Mouse (Mus musculus): ENCODE measurements around the gene Btbd17. TPM values are rescaled to one million over a fixed set of nuclear protein-coding genes. Genes with fewer than 3 reads are reported as not detected.

Btbd17 gene
- polyA plus RNA-seq, 1 experiment from 2014 or later, result 0.07 TPM

DNA sequence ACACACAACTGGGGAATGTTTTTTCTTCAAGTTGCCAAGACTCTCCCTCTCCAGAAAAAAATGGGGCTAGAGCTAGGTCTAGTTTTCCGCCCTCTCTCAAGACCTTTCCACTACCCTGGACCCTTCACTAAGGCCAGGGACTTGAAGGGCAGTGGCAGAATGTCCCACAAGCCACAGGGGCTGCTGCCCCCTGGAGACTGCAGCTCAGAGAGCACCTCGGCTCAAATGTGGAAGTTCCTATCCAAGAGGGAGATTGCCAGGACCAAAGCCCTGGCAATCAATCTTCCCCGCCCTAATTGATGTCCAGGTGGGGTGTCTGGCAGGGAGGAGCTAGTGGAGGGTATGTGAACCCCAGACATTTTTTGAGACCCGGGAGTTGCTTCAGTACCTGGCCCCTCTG is 4.9 kb downstream of the Btbd17 start:
- Histone ChIP-seq H3K36me3 (no peaks in the 10 kb centered on the region), H3K9me3 (replicated peaks) (no peaks in the 10 kb centered on the region), H3K9ac (no peak overlapping the region), H3K27ac (no peak overlapping the region), H3K4me3 (replicated peaks) (no peak overlapping the region), H3K27me3 (peaks cover 89% of the 10 kb centered on the region), H3K4me1 (replicated peaks) (peaks cover 26% of the 10 kb centered on the region), H3K4me2 (no peak overlapping the region)
- 21% methylated on average over 4 of the region's 4 CpGs for WGBS (ENCODE audit: insufficient replicate concordance)
- DNase-seq (no peak), ATAC-seq (ENCODE audit: low read depth) (no peak)

DNA sequence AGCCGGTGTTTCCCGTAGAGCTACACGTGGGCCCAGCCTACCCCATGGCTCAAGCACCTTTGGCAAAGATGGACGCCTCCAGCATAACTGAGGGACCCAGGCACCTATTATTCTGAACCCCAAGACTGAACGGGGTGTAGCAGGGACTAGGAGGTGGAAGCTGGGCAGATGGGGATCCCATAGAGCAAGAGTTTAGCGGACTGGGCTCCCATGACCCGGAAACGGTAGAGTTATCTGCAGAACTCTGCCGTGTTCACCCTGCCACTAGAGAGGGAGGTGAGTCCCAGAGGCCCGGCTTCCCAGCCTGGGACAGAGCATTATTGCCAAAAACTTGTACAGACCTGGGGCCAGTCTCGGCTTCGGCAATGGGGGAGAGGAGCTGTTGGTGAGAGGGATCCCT is 5.6 kb downstream of the Btbd17 start:
- Histone ChIP-seq H3K36me3 (no peaks in the 10 kb centered on the region), H3K9ac (no peak overlapping the region), H3K4me1 (replicated peaks) (peaks cover 22% of the 10 kb centered on the region), H3K9me3 (replicated peaks) (no peaks in the 10 kb centered on the region), H3K27me3 (peaks cover 94% of the 10 kb centered on the region), H3K4me2 (no peak overlapping the region), H3K4me3 (replicated peaks) (no peak overlapping the region), H3K27ac (no peak overlapping the region)
- ATAC-seq (ENCODE audit: low read depth) (no peak; the same call in 1 of the 2 replicates), DNase-seq (no peak)
- 47% methylated on average over 12 of the region's 12 CpGs for WGBS (ENCODE audit: insufficient replicate concordance)

DNA sequence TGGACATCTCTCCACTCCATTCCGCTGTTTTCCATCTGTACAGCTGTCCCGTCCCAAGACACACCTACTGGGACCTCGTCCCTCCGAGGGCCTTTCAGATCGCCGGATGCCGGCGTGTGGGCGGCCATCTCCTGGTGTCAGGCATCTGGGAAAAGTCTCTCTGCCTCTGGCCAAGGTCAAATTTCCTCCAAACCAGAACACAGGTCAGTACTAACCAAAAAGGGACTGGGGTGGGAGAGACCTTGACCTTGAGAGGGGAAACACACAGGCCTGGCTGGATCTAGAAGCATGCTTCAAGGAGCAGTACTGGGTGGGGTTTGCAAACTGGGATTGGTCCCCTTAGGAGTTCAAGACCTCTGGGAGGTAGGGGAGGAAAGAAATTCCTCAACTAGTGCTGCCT is 6.0 kb downstream of the Btbd17 start:
- H3K27me3 ChIP-seq, result peaks cover 99% of the 10 kb centered on the region

DNA sequence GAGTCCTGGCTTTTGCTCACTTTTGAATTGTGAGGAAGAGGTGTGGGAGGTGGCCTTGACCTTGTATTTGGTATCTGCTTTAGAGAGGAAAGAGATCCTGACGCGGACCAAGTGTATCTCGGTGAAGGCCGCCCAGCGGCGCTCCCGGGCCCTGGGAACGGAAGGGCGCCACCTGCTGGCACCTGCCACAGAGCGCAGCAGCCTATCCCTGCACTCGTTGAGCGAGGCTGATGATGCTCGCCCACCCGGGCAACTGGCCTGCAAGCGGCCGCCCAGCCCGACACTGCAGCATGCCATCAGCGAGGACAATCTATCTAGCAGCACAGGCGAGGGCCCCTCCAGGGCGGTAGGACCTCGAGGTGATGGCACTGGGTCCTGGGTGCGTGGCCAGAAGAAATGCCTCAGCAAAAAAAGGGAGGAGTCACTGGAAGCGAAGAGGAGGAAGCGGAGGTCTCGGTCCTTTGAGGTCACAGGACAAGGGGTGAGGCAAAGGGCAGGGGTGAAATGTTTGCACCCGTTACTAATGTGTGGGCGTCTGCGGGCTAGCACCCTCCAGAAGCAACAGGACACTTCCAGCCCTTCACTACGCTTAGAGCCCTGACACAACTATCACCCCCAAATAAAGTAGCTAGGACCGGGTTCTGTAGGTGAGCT is 6.6 kb downstream of the Btbd17 start:
- H3K27me3 ChIP-seq, result peaks cover 100% of the 10 kb centered on the region
- no peak overlapping the region for H3K27ac ChIP-seq
- H3K9me3 ChIP-seq (replicated peaks), result no peaks in the 10 kb centered on the region
- H3K4me1 ChIP-seq (replicated peaks), result peaks cover 21% of the 10 kb centered on the region
- no peak overlapping the region for H3K4me3 ChIP-seq (replicated peaks)
- ATAC-seq (ENCODE audit: low read depth), result peak; percentile 38; the same call in 1 of the 2 replicates
- H3K36me3 ChIP-seq, result no peaks in the 10 kb centered on the region
- H3K4me2 ChIP-seq, result peak overlapping the region; percentile 30
- DNase-seq, result peak; percentile 44
- 6% methylated on average over 30 of the region's 30 CpGs for WGBS (ENCODE audit: insufficient replicate concordance)
- H3K9ac ChIP-seq, result no peak overlapping the region

More for the DNA sequence above, 6.0 kb downstream of the Btbd17 start:
- Histone ChIP-seq H3K9me3 (replicated peaks) (no peaks in the 10 kb centered on the region), H3K36me3 (no peaks in the 10 kb centered on the region), H3K27ac (no peak overlapping the region), H3K9ac (no peak overlapping the region), H3K4me2 (no peak overlapping the region), H3K4me1 (replicated peaks) (peaks cover 22% of the 10 kb centered on the region), H3K4me3 (replicated peaks) (no peak overlapping the region)
- DNase-seq, result no peak
- no peak for ATAC-seq (ENCODE audit: low read depth)
- 46% methylated on average over 9 of the region's 9 CpGs for WGBS (ENCODE audit: insufficient replicate concordance)

DNA sequence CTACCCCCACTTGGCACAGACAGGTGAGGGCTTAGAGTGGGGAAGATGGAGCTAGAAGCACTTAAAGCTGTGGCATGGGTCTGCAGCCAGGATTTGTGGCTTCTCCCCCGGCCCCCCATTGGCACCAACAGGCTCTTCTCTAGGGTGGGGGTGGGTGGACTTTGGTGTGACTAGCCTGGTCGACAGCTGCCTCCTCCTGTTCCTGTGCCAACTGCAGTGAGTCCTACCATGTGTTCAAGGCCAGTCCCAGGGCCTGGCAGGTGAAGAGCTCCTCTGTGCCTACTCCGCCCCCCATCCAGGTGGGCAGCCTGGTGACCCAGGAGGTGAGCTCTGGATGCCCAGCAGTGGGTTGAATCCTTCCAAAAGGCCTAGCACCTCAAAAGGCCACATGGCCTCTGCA is 8.1 kb downstream of the Btbd17 start:
- DNase-seq (no peak), ATAC-seq (ENCODE audit: low read depth) (no peak)
- peaks cover 16% of the 10 kb centered on the region for H3K4me1 ChIP-seq (replicated peaks)
- H3K9me3 ChIP-seq (replicated peaks), result no peaks in the 10 kb centered on the region
- H3K27me3 ChIP-seq, result peaks cover 97% of the 10 kb centered on the region
- no peak overlapping the region for H3K27ac ChIP-seq
- H3K4me2 ChIP-seq, result no peak overlapping the region
- H3K36me3 ChIP-seq, result no peaks in the 10 kb centered on the region
- H3K4me3 ChIP-seq (replicated peaks), result no peak overlapping the region
- 46% methylated on average over 3 of the region's 3 CpGs for WGBS (ENCODE audit: insufficient replicate concordance)
- H3K9ac ChIP-seq, result no peak overlapping the region

DNA sequence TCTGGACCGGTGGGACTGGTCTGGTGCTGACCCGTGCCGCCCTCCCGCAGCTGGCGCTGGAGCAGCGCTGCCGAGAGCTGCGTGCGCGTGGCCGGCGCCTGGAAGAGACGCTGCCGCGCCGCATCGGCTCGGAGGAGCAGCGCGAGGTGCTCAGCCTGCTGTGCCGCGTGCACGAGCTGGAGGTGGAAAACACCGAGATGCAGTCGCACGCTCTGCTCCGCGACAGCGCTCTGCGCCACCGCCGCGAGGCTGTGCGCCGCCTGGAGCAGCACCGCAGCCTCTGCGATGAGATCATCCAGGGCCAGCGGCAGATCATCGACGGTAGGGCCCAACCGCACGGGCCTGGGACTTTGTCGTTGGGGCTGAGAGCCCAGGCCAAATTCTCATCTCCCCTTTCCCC is 9.4 kb downstream of the Btbd17 start:
- peak overlapping the region; percentile 32 for H3K4me2 ChIP-seq
- no peaks in the 10 kb centered on the region for H3K9me3 ChIP-seq (replicated peaks)
- H3K27ac ChIP-seq, result no peak overlapping the region
- peaks cover 96% of the 10 kb centered on the region for H3K27me3 ChIP-seq
- H3K4me3 ChIP-seq (replicated peaks), result no peak overlapping the region; the same call in 1 of the 2 replicates
- peaks cover 4% of the 10 kb centered on the region for H3K4me1 ChIP-seq (replicated peaks)
- 4% methylated on average over 43 of the region's 43 CpGs for WGBS (ENCODE audit: insufficient replicate concordance)
- DNase-seq (no peak), ATAC-seq (ENCODE audit: low read depth) (no peak)
- no peak overlapping the region for H3K9ac ChIP-seq
- H3K36me3 ChIP-seq, result no peaks in the 10 kb centered on the region

DNA sequence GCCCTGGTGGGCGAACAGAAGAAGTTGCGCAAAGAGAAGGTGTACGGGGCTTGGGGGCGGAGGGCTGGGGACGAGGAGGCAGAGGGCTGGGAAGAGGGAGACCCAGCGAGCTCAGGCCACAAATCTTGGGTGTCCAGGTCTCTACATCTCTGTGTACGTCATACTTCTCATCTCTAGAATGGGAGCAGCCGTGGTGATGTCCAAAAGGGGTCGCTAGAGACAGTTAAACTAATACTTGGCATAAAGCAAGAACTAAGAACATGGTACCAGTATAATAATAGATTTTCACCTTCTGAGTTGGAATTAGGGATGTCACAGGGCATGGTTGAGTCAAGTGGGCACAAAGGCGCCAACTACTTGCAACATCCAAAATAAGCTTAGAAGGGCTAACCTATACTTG is 9.9 kb downstream of the Btbd17 start:
- no peak overlapping the region for H3K4me2 ChIP-seq
- WGBS (ENCODE audit: insufficient replicate concordance), result 37% methylated on average over 10 of the region's 10 CpGs
- no peaks in the 10 kb centered on the region for H3K9me3 ChIP-seq (replicated peaks)
- no peaks in the 10 kb centered on the region for H3K36me3 ChIP-seq
- no peak overlapping the region for H3K9ac ChIP-seq
- DNase-seq (no peak), ATAC-seq (ENCODE audit: low read depth) (no peak)
- H3K4me1 ChIP-seq (replicated peaks), result peaks cover 4% of the 10 kb centered on the region
- no peak overlapping the region for H3K27ac ChIP-seq
- no peak overlapping the region; the same call in 1 of the 2 replicates for H3K4me3 ChIP-seq (replicated peaks)
- H3K27me3 ChIP-seq, result peaks cover 96% of the 10 kb centered on the region

DNA sequence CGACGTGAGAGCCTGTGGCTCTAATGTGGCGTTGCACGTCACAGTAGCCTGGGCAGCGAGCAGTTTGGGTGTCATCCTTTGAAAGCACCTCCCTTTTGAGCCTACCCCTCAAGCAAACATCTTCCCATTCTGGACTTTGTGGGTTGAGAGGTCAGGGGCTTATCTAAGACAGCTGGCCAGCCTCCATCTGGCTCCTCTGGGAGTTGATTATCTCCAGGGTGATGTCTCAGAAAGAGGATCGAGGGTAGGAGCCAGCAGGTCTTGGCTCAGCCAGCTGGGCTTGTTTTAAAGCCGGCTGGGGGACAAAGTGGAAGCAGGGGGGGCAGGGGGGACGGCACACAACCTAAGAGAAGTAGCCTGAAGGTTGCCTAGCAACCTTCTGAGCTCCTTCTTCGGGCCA is 15.7 kb downstream of the Btbd17 start:
- peaks cover 53% of the 10 kb centered on the region for H3K27me3 ChIP-seq
- H3K4me1 ChIP-seq (replicated peaks), result peaks cover 3% of the 10 kb centered on the region; the same call in 1 of the 2 replicates
- no peak overlapping the region for H3K9ac ChIP-seq
- DNase-seq, result no peak
- no peak overlapping the region for H3K4me2 ChIP-seq
- no peaks in the 10 kb centered on the region for H3K9me3 ChIP-seq (replicated peaks)
- no peak for ATAC-seq (ENCODE audit: low read depth)
- no peak overlapping the region for H3K4me3 ChIP-seq (replicated peaks)
- no peak overlapping the region for H3K27ac ChIP-seq
- WGBS (ENCODE audit: insufficient replicate concordance), result 32% methylated on average over 9 of the region's 9 CpGs
- no peaks in the 10 kb centered on the region for H3K36me3 ChIP-seq

DNA sequence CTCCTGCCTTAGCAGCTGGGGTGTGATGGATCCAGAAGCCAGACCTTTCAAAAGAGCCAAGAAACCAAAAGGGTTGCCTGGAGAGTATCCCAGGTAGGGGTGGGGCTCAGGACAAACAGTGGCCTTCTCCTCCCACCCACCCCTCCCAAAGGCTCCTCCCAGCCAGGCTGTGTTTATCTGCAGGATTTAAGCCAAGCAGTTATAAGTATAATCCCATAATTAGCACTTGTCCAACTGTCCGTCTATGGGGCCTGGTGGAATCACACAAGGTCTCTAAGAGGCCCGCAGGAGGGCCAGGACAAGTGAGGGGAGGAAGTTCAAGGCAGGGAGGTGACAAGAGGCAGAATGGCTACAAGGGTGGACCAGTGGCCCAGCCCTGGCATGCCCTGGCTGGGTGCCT is 23.8 kb downstream of the Btbd17 start:
- Histone ChIP-seq H3K4me3 (replicated peaks) (no peak overlapping the region), H3K9me3 (replicated peaks) (no peaks in the 10 kb centered on the region), H3K36me3 (no peaks in the 10 kb centered on the region), H3K4me1 (replicated peaks) (no peaks in the 10 kb centered on the region), H3K4me2 (no peak overlapping the region), H3K27me3 (peaks cover 6% of the 10 kb centered on the region), H3K27ac (no peak overlapping the region), H3K9ac (no peak overlapping the region)
- DNase-seq (no peak), ATAC-seq (ENCODE audit: low read depth) (no peak)
- 39% methylated on average over 2 of the region's 2 CpGs for WGBS (ENCODE audit: insufficient replicate concordance)

DNA sequence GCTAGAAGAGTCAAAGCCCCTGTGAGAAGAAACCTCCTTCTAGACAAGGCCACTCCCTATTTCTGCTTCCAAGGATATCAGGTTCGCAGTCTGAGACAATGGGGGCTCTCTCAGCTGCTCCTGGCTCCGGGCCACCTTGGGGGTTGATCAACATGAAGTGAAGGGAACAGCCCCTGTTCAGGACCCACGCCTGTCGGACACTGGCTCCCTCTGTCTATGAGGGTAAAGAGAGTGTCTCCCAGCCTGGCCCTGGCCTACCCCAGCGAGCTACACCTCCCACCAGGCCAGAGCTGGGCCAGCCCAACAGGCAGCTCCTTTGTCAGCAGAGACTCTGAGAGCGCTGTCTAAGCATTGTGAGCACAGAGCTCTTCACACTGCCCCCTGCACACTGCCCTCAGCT is 25.8 kb downstream of the Btbd17 start:
- DNase-seq (no peak), ATAC-seq (ENCODE audit: low read depth) (no peak)
- no peaks in the 10 kb centered on the region for H3K36me3 ChIP-seq
- peaks cover 23% of the 10 kb centered on the region for H3K27me3 ChIP-seq
- no peak overlapping the region for H3K4me3 ChIP-seq (replicated peaks)
- 58% methylated on average over 6 of the region's 6 CpGs for WGBS (ENCODE audit: insufficient replicate concordance)
- no peaks in the 10 kb centered on the region for H3K9me3 ChIP-seq (replicated peaks)
- no peak overlapping the region for H3K4me2 ChIP-seq
- H3K9ac ChIP-seq, result no peak overlapping the region
- no peak overlapping the region for H3K27ac ChIP-seq
- peaks cover 8% of the 10 kb centered on the region for H3K4me1 ChIP-seq (replicated peaks)

DNA sequence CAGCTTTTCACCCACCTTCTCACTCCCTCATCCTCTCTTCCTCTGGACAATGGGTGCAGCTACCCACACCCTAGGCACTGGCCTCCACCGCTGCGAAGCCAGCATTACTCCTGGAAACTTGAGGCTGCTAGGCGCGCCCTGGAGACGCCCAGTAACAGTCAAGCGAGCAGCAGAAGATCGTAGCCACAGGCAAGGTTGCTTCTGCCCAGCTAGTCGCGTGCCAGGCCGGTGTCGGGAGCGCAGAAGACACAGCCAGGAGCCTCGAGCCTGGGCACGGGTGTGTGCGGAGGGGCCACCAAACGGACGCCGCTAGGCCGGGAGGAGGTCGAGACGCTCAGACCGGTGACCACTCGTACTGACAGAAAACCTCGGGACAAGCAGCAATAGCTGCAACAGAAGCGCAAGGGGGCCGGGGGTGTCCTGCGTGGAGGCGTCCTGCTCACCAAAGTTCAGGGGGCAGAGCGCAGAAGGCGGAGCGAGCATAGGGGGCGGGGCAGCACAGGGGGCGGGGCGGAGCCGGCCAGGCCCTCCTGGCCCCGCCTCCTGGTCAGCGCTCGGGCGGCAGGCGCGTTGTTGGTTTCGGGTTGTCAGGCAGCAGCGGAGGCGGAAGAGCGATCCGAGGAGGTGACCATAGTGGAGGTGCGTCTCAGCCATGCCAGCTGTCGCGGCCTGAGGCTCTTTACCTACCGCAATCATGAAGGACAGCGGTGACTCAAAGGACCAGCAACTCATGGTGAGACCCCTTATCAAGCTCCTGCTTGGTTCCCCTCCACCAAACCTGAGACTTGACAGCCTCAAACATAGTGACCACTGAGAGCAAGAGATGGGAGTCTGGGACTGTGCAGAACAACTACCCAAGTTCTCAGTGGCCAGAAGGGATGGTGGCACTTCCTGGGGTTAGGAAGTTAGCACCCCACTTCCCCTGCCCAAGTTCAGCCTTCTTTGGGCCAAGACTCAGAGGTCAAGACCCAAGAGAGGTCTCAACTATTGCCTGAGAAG is 30.6 kb downstream of the Btbd17 start, which contains the start of gene Kif19a:
TSS of gene Kif19a (plus strand) at position 569 of the 999 bp plus-strand sequence.
- Histone ChIP-seq H3K4me3 (replicated peaks) (peak within 1 kb of the TSS; percentile 52), H3K27ac (no peak within 1 kb of the TSS), H3K9me3 (replicated peaks) (no peaks in the 10 kb centered on the region), H3K4me1 (replicated peaks) (peaks cover 11% of the 10 kb centered on the region), H3K27me3 (peaks cover 30% of the 10 kb centered on the region), H3K4me2 (peak within 1 kb of the TSS; percentile 74), H3K9ac (0 out of 2 replicates have a peak within 1 kb of the TSS, but pooled peaks have one; percentile 39), H3K36me3 (no peaks in the 10 kb centered on the region)
- WGBS (ENCODE audit: insufficient replicate concordance), result 4% methylated on average over 51 of the region's 51 CpGs
- ATAC-seq (ENCODE audit: low read depth) (peak; percentile 74), DNase-seq (peak; percentile 20)

Data from liver, embryonic 13.5 days (tissue).